Mouse (Mus musculus): Measurements from ENCODE around the gene Tspan5.

- TF ChIP-seq GATA1 (IDR thresholded peaks at IDR 0.05; ENCODE audit: borderline replicate concordance, low read length): no peak
- TF ChIP-seq FLI1 (IDR thresholded peaks at IDR 0.05; ENCODE audit: low read length): no peak
Measured at GRCm38 (mm10) chr3:138711971-138712370, 30.0 kb upstream of the Tspan5 start.

All from megakaryocyte, embryonic 14.5 days (primary cell).